Mouse (Mus musculus): Measurements from ENCODE around the gene Armc2. TPM values are rescaled to one million over a fixed set of nuclear protein-coding genes. Genes with fewer than 3 reads are reported as not detected.

Gene Armc2
- polyA plus RNA-seq, 1 experiment from 2014 or later: 12.7 TPM

DNA sequence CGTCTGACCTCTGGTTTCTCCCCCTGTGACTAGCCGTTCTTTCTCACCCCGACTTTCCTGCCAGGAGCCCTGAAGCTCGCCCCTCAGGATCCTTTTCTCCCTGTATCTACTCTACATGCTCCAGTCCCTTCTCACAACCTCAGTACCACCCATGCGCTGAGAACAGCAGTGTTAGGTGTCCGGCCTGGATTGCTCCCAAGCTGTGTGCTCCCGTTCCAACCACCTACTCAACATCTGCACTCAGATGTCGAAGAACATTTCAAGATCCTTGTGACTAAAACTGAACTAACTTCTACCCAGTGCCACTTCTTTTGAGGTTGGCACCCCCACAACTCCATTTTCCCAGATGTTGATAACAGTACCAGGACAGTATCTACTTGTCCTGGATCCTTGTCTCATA, 30.4 kb upstream of the Armc2 start:
- WGBS: 90% methylated on average over 8 of the region's 8 CpGs
- Histone ChIP-seq H3K27me3 (ENCODE audit: control insufficient read depth, insufficient read depth, low read length) (no peaks in the 10 kb centered on the region), H3K9ac (no peak overlapping the region), H3K4me3 (replicated peaks; ENCODE audit: low read length) (no peak overlapping the region), H3K36me3 (replicated peaks; ENCODE audit: control insufficient read depth, insufficient read depth) (no peaks in the 10 kb centered on the region), H3K4me2 (replicated peaks) (no peak overlapping the region), H3K9me3 (ENCODE audit: control insufficient read depth, low read length) (no peaks in the 10 kb centered on the region), H3K4me1 (replicated peaks; ENCODE audit: control insufficient read depth, insufficient read depth, low read length) (no peaks in the 10 kb centered on the region), H3K27ac (no peak overlapping the region)
- DNase-seq (ENCODE audit: low spot score): no peak
- no peak for ATAC-seq (ENCODE audit: low FRiP score)

GRCm38 (mm10) chr10:42044574-42044973, 26.3 kb upstream of the Armc2 start:
- ATAC-seq (ENCODE audit: low FRiP score) (no peak), DNase-seq (ENCODE audit: low spot score) (no peak)
- Histone ChIP-seq H3K27me3 (ENCODE audit: control insufficient read depth, insufficient read depth, low read length) (no peaks in the 10 kb centered on the region), H3K9ac (no peak overlapping the region), H3K4me1 (replicated peaks; ENCODE audit: control insufficient read depth, insufficient read depth, low read length) (no peaks in the 10 kb centered on the region), H3K4me2 (replicated peaks) (no peak overlapping the region), H3K9me3 (ENCODE audit: control insufficient read depth, low read length) (no peaks in the 10 kb centered on the region), H3K27ac (no peak overlapping the region), H3K4me3 (replicated peaks; ENCODE audit: low read length) (no peak overlapping the region), H3K36me3 (replicated peaks; ENCODE audit: control insufficient read depth, insufficient read depth) (no peaks in the 10 kb centered on the region)
- 84% methylated on average over 10 of the region's 10 CpGs for WGBS

GRCm38 (mm10) chr10:42043307-42043706, 25.1 kb upstream of the Armc2 start:
- DNase-seq (ENCODE audit: low spot score) (no peak), ATAC-seq (ENCODE audit: low FRiP score) (no peak)
- Histone ChIP-seq H3K36me3 (replicated peaks; ENCODE audit: control insufficient read depth, insufficient read depth) (no peaks in the 10 kb centered on the region), H3K4me1 (replicated peaks; ENCODE audit: control insufficient read depth, insufficient read depth, low read length) (no peaks in the 10 kb centered on the region), H3K4me2 (replicated peaks) (no peak overlapping the region), H3K27me3 (ENCODE audit: control insufficient read depth, insufficient read depth, low read length) (no peaks in the 10 kb centered on the region), H3K9ac (no peak overlapping the region), H3K4me3 (replicated peaks; ENCODE audit: low read length) (no peak overlapping the region), H3K27ac (no peak overlapping the region), H3K9me3 (ENCODE audit: control insufficient read depth, low read length) (no peaks in the 10 kb centered on the region)
- 96% methylated on average over 3 of the region's 3 CpGs for whole genome bisulfite sequencing

- Histone ChIP-seq H3K4me2 (replicated peaks) (no peak overlapping the region), H3K36me3 (replicated peaks; ENCODE audit: control insufficient read depth, insufficient read depth) (no peaks in the 10 kb centered on the region), H3K4me1 (replicated peaks; ENCODE audit: control insufficient read depth, insufficient read depth, low read length) (no peaks in the 10 kb centered on the region), H3K4me3 (replicated peaks; ENCODE audit: low read length) (no peak overlapping the region), H3K27ac (no peak overlapping the region), H3K9ac (no peak overlapping the region), H3K9me3 (ENCODE audit: control insufficient read depth, low read length) (no peaks in the 10 kb centered on the region), H3K27me3 (ENCODE audit: control insufficient read depth, insufficient read depth, low read length) (no peaks in the 10 kb centered on the region)
- WGBS: 81% methylated on average over 1 of the region's 1 CpGs
- DNase-seq (ENCODE audit: low spot score) (no peak), ATAC-seq (ENCODE audit: low FRiP score) (no peak)
Measured at GRCm38 (mm10) chr10:42042881-42043280, 24.6 kb upstream of the Armc2 start.

GRCm38 (mm10) chr10:42042087-42042486, 23.8 kb upstream of the Armc2 start:
- H3K27ac ChIP-seq: no peak overlapping the region
- WGBS: 76% methylated on average over 7 of the region's 7 CpGs
- H3K27me3 ChIP-seq (ENCODE audit: control insufficient read depth, insufficient read depth, low read length): no peaks in the 10 kb centered on the region
- no peaks in the 10 kb centered on the region for H3K36me3 ChIP-seq (replicated peaks; ENCODE audit: control insufficient read depth, insufficient read depth)
- ATAC-seq (ENCODE audit: low FRiP score) (no peak), DNase-seq (ENCODE audit: low spot score) (no peak)
- no peaks in the 10 kb centered on the region for H3K4me1 ChIP-seq (replicated peaks; ENCODE audit: control insufficient read depth, insufficient read depth, low read length)
- no peak overlapping the region for H3K4me3 ChIP-seq (replicated peaks; ENCODE audit: low read length)
- no peak overlapping the region for H3K4me2 ChIP-seq (replicated peaks)
- H3K9ac ChIP-seq: no peak overlapping the region
- no peaks in the 10 kb centered on the region for H3K9me3 ChIP-seq (ENCODE audit: control insufficient read depth, low read length)

DNA sequence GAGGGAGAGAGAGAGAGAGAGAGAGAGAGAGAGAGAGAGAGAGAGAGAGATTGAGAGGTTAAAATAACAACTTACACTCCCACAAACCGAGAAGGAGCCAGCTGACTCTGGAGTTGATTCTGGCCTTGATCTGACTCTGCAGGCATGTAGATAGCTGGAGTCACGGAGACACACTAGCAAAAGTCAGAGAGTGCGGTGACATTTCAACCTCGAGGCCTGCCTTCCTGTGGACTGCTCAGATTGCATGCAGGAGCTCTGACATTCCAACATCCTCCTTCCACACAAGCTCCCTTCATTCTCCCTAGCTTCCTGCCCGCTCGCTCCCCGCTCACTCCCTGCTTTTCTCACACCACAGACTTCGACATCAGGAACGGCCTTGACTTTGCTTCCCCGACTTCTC, 20.3 kb upstream of the Armc2 start:
- no peak for DNase-seq (ENCODE audit: low spot score)
- H3K36me3 ChIP-seq (replicated peaks; ENCODE audit: control insufficient read depth, insufficient read depth): no peaks in the 10 kb centered on the region
- no peaks in the 10 kb centered on the region for H3K27me3 ChIP-seq (ENCODE audit: control insufficient read depth, insufficient read depth, low read length)
- no peak for ATAC-seq (ENCODE audit: low FRiP score)
- no peak overlapping the region for H3K27ac ChIP-seq
- no peaks in the 10 kb centered on the region for H3K9me3 ChIP-seq (ENCODE audit: control insufficient read depth, low read length)
- no peak overlapping the region for H3K9ac ChIP-seq
- H3K4me1 ChIP-seq (replicated peaks; ENCODE audit: control insufficient read depth, insufficient read depth, low read length): no peaks in the 10 kb centered on the region
- 70% methylated on average over 10 of the region's 10 CpGs for WGBS
- no peak overlapping the region for H3K4me2 ChIP-seq (replicated peaks)
- no peak overlapping the region for H3K4me3 ChIP-seq (replicated peaks; ENCODE audit: low read length)

DNA sequence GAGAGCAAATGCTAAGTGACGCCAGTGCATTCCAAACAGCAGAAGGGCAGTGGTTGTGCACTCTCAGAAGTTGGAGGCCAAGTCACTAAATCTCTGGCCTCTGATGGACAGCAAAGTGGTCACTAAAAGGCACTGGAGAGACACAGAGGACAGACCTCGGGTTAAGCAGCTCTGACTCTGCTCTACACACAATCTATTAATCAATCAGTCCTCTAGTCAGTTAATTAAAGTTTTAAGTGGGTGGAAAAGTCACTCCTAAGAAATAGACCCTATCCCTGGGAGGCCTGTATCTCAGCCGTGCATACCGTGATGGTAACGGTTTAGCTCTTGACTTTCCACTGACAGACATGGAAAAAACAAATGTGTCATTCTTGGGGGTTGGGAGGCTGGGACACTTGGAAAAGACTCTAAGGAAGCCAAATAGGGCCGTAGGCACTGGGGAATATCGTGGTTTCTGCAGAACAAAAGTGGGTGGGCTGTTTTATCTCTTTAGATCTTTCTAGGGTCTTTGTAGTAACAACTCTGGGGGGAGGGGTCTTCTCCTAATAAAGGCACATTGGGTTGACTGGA, 19.1 kb upstream of the Armc2 start:
- H3K9ac ChIP-seq: no peak overlapping the region
- WGBS: 45% methylated on average over 7 of the region's 7 CpGs
- H3K27ac ChIP-seq: no peak overlapping the region
- H3K4me2 ChIP-seq (replicated peaks): no peak overlapping the region
- no peak for ATAC-seq (ENCODE audit: low FRiP score)
- no peaks in the 10 kb centered on the region for H3K27me3 ChIP-seq (ENCODE audit: control insufficient read depth, insufficient read depth, low read length)
- H3K36me3 ChIP-seq (replicated peaks; ENCODE audit: control insufficient read depth, insufficient read depth): no peaks in the 10 kb centered on the region
- no peak overlapping the region for H3K4me3 ChIP-seq (replicated peaks; ENCODE audit: low read length)
- no peaks in the 10 kb centered on the region for H3K9me3 ChIP-seq (ENCODE audit: control insufficient read depth, low read length)
- H3K4me1 ChIP-seq (replicated peaks; ENCODE audit: control insufficient read depth, insufficient read depth, low read length): no peaks in the 10 kb centered on the region
- DNase-seq (ENCODE audit: low spot score): no peak

GRCm38 (mm10) chr10:42036846-42037245, 18.6 kb upstream of the Armc2 start:
- H3K4me2 ChIP-seq (replicated peaks): no peak overlapping the region
- ATAC-seq (ENCODE audit: low FRiP score) (no peak), DNase-seq (ENCODE audit: low spot score) (no peak)
- H3K9ac ChIP-seq: no peak overlapping the region
- no peaks in the 10 kb centered on the region for H3K27me3 ChIP-seq (ENCODE audit: control insufficient read depth, insufficient read depth, low read length)
- H3K9me3 ChIP-seq (ENCODE audit: control insufficient read depth, low read length): no peaks in the 10 kb centered on the region
- H3K27ac ChIP-seq: no peak overlapping the region
- WGBS: 48% methylated on average over 4 of the region's 4 CpGs
- H3K4me3 ChIP-seq (replicated peaks; ENCODE audit: low read length): no peak overlapping the region
- no peaks in the 10 kb centered on the region for H3K36me3 ChIP-seq (replicated peaks; ENCODE audit: control insufficient read depth, insufficient read depth)
- H3K4me1 ChIP-seq (replicated peaks; ENCODE audit: control insufficient read depth, insufficient read depth, low read length): no peaks in the 10 kb centered on the region

DNA sequence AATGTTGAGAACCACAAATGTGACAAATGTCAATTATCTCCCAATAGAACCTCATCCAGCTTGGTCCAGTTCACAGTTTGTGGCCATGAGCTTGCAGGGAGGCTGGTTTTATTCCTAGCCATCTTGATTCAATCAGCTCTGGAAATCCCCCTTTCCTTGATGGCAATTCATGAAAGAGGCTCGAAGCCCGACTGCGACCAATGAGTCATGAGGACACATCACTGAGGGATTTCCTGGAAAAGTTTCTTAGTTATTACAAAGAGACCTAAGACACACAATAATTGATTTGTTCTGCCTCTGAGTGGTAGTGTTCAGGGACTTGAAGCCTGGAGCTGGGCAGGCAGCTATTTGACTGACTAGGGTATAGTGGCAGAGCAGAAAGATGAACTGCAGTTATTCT, 15.3 kb upstream of the Armc2 start:
- WGBS: 45% methylated on average over 3 of the region's 3 CpGs
- no peak for ATAC-seq (ENCODE audit: low FRiP score)

DNA sequence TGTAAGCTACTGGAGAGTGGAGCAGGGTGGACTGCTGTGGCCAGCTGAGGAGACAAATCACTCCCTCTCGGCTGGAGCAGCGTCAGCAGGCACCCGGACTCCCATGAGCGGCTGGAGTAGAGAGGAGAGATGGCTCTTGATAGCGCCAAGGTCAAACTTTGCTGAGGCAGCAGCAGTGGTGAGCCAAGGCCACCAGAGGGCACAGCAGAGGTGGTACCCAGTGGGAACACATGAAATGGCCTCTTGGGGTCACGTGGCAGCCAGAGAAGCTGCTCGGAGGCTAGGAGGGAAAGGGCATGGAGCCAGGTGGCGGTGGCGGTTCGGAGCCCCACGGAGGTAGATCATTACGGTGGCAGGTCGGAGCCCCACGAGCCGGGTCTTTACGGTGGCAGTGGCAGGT, 12.8 kb upstream of the Armc2 start:
- ATAC-seq (ENCODE audit: low FRiP score) (no peak), DNase-seq (ENCODE audit: low spot score) (peak; percentile 60)
- Histone ChIP-seq H3K36me3 (replicated peaks; ENCODE audit: control insufficient read depth, insufficient read depth) (no peaks in the 10 kb centered on the region), H3K9me3 (ENCODE audit: control insufficient read depth, low read length) (no peaks in the 10 kb centered on the region), H3K4me3 (replicated peaks; ENCODE audit: low read length) (no peak overlapping the region), H3K4me2 (replicated peaks) (peak overlapping the region; percentile 25; the same call in 1 of the 2 replicates), H3K27ac (no peak overlapping the region), H3K4me1 (replicated peaks; ENCODE audit: control insufficient read depth, insufficient read depth, low read length) (no peaks in the 10 kb centered on the region; the same call in 1 of the 2 replicates), H3K27me3 (ENCODE audit: control insufficient read depth, insufficient read depth, low read length) (no peaks in the 10 kb centered on the region), H3K9ac (no peak overlapping the region)
- 13% methylated on average over 16 of the region's 16 CpGs for WGBS

More for the DNA sequence above, 15.3 kb upstream of the Armc2 start:
- no peaks in the 10 kb centered on the region for H3K27me3 ChIP-seq (ENCODE audit: control insufficient read depth, insufficient read depth, low read length)
- H3K36me3 ChIP-seq (replicated peaks; ENCODE audit: control insufficient read depth, insufficient read depth): no peaks in the 10 kb centered on the region
- no peak overlapping the region for H3K4me3 ChIP-seq (replicated peaks; ENCODE audit: low read length)
- no peaks in the 10 kb centered on the region; the same call in 1 of the 2 replicates for H3K4me1 ChIP-seq (replicated peaks; ENCODE audit: control insufficient read depth, insufficient read depth, low read length)
- no peaks in the 10 kb centered on the region for H3K9me3 ChIP-seq (ENCODE audit: control insufficient read depth, low read length)
- H3K9ac ChIP-seq: no peak overlapping the region
- no peak overlapping the region for H3K27ac ChIP-seq
- no peak for DNase-seq (ENCODE audit: low spot score)
- no peak overlapping the region for H3K4me2 ChIP-seq (replicated peaks)
